Mouse (Mus musculus) cerebellum, postnatal 14 days (tissue): Measurements from ENCODE around the gene Tac2.
"Not testable (repeated sequence)": the region's sequence is repeated elsewhere in the genome, so short reads cannot be mapped to it uniquely, and the experiment has no call there.

Experiments
- DNase-seq, 2 experiments: peaks; one replicate each; pipeline ENCODE4 v3.0.0; 2021; ENCODE audit warnings: mixed read lengths in 2 of 2

Gene Tac2

DNA sequence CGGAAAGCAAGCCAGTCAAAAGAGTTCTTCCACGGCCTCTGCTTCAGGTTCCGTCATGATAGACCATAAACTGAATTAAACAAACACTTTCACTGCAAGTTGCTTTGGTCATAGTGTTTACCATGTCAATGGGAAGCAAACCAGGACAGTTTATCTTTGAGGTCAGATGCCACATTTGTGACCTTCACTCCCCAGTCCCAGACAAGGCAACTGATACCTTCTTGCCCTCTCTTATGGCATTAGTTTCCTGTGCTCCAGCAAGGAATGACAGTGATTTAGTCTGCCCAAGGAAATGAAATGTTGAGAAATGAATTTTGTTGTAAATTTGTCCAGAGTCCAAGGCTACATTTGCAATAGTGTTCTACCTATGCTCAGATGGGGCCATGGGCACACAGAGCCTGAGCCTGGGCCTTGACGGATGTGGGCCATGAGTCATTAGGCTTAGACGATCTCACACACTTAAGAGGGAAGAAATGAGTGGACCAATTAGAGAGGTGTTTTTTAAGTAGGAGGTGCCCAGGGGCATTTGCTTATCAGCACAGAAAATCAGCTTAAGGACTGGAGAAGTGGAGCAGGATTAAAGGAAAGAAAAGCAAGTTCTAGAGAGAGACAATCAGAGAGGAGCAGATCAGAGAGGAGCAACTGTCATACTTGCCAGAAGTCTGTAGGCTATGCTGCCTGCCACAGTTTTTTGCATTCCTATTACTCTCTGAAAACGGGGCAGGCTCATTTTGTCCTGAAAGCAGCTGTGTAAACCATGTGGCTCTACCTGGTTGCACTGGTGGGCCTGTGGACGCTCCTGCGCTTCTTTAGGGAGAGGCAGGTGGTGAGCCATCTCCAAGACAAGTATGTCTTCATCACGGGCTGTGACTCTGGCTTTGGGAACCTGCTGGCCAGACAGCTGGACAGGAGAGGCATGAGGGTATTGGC, 35.2 kb downstream of the Tac2 start, which contains the start of the genes Rdh1 and Rdh16f1:
Gene Rdh1 (plus strand): TSS at position 541 of the 930 bp plus-strand sequence.
Gene Rdh16f1 (plus strand): TSS at position 607 of the 930 bp plus-strand sequence.
- DNase-seq = no peak

DNA sequence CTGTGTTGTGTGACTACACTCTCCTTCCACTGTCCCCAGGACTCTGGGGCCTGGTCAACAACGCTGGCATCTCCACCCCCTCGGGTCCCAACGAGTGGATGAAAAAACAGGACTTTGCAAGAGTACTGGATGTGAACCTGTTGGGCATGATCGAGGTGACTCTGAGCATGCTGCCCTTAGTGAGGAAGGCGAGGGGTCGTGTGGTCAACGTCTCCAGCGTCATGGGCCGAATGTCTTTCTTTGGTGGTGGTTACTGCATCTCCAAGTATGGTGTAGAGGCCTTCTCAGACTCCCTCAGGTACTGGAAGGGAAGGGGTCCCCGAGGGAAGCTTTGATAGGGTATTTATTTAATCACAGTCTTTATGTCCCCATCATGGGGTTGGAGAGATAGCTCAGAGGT, 38.6 kb downstream of the Tac2 start:
- DNase-seq = not testable (repeated sequence)

DNA sequence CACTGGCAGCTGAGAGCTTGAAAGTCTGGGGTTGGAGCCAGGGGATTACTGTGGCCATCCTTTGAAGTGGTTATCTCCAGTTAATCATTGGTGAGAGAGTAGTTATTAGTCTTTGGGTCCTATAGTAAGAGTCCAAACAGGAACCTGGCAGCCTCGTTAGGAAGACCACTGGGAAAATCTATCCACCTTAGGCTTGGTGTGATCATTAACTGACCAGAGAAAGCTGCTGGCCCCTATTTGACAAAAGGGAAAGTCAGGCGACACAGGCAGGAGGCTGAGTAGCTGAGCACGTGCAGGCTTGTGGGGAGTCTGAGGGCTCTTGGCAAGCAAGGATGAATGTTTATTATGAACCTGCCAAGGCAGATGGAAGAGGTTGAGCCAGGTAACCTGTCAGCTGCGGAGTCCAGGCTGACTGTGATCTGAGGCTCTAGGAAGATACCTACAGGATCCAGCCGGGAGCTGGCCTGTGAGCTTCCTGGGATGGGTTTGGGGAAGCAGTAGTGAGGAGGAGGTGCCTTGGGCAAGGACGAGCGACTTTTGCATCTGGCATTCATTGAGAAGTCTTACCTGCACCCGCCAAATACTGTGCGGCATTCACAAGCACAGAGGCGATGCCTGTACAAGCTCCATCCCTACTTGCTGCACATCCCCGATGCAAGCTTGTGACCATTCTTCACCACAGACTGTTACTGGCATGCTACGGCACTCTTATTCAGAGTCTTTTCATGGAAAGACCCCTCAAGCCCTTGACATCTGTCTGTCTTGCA, 39.8 kb downstream of the Tac2 start:
- DNase-seq = peak; percentile 66 to 68

DNA sequence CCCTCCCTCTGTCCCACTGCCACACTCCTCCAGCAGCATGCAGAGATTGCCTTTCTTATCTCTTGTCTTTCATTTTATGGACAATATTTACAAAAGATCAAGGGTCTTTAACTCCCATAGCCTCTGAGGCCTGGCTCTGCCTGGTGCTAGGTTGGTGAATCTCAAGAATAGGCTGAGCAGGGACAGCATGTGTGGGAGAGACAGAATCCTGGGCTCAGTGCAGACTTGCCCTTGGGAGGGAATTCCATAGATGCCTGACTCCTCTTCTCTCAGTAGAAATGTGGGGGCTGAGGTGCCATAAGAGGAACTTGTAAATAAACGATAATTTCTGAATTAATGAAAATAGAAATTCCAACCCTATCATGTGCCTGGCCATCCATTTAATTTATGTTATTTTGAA, 42.3 kb downstream of the Tac2 start:
- no peak for DNase-seq

DNA sequence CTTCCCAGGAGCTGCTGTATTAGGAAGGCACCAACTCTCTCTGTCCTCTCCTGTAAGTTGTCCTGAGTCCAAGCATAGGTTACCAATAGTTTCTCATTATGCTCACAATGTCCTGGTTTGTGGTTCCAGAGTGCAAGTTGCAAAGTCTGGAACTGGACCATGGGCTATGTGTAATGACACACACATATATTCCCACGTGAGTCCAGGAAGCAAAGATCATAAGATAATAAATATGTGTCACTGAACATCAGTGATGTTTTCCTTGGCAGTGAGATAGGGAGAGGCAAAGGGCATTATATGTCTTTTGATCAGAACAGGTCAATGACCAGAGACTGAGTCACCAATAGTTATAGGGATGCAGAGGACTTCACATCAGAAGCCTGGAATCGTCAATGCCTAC, 51.7 kb downstream of the Tac2 start, which contains the start of gene Rdh9:
Gene Rdh9 (plus strand): TSS at position 376 of the 400 bp plus-strand sequence.
- DNase-seq = no peak
